Mouse (Mus musculus) c-Kit-positive CD71-negative TER-119-negative erythroid progenitor cells, embryonic 14.5 days (primary cell): Measurements from ENCODE around the gene Aco2.
A peak's percentile ranks its signal among the peaks of the same experiment; 100 is the strongest.

Source experiments
- DNase-seq: peaks from one replicate; pipeline ENCODE4 v3.0.0-alpha.2; 2013; ENCODE audit warnings: low read depth

Aco2 gene

DNA sequence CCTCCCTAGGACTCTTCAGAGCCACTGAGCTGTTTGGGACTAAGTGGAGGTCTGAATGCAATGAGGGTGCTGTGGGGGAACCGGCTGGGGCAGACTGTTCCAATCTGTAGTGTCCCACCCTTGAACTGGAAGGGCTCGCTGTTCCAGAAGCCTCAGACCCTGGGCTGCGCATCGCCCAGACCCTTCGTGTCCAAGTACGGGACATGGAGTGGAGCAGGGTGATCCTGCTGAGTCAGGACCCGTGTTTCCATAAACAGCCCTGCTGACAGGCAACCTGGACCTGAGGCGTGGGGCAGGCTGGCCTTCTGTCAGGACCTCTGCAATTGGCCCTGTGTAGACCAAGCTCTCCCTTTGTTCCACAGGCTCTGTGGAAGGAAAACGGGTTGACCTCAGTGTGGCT is 25.4 kb upstream of the Aco2 start:
- DNase-seq, result no peak

DNA sequence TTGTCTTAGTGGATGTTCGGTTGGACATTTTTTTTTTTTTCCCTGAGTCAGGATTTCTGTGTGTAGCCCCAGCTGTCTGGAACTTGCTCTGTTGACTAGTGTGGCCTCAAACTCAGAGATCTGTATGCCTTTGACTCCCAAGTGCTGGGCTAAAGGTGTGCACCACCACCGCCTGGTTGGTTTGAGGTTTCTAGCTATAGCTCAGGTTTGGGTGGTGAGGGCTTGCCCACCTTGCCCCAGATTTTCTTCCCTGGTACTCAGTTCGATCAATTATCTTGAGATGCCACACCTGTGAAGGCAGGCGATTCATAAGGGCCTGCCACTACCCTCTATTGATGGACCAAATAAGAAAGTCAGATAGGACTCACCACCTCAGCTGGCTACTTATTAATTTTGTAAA is 24.9 kb upstream of the Aco2 start:
- no peak for DNase-seq

DNA sequence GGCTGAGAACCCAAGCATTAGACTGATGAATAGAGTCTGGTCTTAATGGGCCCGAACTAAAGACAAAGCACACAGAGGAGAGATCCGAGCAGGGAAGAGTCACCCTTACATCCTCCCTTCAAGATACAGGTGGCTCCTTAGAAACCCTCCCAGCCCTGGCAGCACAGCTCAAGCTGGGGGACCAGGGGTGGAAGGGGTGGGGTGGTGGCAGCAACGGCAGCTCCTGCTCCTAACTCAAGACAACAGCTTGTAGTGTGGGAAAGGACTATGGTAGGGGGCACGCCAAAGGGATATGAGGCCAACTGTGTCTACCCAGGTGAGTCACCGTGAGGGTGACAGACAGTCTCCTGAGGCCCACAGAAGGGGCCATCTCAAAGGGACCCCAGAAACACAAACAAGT is 24.2 kb upstream of the Aco2 start:
- no peak for DNase-seq

DNA sequence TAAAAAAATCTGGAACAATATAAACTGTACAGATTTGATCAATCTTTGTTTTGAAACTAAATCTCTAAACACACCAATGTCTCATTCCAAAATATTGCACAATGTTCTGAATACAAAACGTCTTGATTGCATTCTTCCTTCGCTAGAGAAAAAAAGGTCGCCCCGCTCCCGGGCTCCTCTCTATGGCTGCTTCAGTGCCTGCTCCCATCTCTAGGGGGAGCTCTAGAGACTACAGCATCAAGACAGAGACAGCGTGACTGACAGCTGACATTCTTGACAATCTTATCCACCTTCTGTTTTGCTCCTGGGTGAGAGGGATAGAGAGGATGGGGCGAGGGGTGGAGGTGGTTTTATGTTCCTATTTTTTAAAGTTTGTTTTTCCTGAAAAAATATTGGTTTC is 23.8 kb upstream of the Aco2 start:
- DNase-seq, result peak; percentile 73

DNA sequence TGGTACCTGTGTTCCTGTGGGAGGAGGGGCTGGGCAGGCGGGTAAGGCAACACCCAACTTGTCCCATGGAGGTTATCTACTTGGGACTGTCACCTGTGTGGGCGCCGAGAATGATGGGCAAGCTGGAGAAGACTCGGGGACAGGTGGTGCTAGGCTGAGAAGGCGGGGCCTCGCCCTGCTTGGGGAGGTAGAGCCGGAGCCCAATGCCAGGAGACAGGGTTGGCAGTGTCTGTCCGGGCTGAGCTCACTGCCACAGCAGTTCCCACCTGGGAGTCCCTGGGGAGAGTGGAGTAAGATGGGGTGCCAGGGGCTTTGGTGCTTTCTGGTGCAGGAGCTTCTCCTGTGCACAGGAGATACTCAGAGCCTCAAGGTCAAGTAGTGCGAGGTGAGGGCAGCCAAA is 23.0 kb upstream of the Aco2 start:
- DNase-seq, result no peak

DNA sequence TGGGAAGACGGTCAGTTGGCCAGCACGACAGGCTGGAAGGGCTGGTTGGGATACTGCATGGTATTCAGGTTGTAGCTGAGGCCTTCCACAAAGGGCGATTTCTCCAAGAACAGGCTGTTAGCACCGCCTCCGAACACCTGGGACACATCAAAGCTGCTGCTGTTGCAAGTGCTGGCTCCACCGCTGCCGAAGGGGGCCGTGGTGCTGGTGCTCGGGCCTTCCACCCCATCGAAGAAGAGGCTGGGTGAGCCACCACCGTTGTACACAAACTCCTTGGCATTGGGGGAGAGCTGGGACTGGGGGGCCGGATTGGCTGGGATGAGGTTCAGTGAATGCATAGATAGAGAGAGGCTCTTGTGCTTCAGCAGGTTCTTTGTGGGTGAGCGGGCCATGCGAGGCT is 21.4 kb upstream of the Aco2 start:
- DNase-seq, result no peak

DNA sequence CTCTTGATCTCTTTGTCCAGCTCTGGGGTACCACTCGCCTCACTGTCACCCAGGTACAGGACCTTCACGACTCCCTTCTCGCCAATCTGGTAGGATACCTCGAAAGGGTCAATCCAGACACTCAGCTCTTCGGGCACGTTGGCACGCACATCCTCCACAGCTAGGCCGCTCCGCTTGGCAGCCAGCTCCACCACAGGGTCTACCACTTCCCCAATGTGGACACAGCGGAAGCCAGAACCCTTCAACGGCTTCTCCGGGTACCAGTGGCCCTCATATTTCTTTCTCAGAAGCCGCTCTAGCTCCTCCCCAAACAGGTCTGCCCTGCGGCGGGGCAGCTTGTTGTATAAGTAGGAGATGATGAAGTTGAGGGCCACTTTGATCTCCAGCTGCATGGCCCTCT is 20.7 kb upstream of the Aco2 start:
- DNase-seq, result no peak

DNA sequence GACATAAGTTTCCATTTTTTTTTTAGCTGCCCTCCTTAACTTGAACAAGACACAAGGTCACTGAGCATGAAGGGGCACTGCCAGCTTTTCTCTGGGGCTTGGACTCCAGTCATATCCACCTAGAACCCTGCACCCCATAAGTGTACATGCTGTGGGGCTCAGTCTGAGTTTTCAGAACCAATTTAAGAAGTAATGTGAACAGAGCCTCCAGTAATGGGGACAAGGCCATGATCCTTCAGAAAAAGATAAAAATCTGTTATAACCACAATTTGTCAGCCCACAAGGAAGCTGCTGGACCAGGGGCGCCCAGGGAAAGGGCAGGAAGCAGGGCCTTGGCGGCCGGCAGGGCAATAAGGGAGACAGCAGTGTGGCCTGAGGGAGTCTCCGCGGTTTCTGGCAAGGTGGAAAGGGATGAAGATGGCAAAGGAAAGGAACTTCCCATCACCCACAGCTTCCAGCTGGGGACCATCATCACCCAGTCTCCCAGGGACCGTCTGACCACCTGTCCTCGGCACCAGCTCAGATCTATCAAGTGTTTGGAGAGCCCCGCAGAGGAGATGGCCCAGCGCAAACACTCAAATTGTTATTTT is 19.6 kb upstream of the Aco2 start:
- DNase-seq, result no peak

DNA sequence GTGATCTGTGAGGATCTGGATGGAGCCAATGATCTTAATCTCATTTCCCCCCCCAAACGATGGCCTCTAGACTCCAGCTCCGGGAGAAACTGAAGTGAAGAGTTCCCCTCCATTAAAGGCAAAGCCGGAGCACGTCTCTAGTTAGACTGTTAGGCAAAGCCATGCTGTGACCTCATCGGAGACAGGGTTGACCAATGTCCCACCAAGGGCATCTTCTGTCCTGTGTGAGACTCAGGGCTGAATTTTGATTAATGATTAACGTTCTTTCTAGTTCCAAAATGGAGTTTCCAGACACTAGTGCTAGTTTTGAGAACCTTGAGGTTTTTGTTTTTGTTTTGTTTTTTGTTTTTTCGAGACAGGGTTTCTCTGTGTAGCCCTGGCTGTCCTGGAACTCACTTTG is 19.0 kb upstream of the Aco2 start:
- DNase-seq, result no peak

DNA sequence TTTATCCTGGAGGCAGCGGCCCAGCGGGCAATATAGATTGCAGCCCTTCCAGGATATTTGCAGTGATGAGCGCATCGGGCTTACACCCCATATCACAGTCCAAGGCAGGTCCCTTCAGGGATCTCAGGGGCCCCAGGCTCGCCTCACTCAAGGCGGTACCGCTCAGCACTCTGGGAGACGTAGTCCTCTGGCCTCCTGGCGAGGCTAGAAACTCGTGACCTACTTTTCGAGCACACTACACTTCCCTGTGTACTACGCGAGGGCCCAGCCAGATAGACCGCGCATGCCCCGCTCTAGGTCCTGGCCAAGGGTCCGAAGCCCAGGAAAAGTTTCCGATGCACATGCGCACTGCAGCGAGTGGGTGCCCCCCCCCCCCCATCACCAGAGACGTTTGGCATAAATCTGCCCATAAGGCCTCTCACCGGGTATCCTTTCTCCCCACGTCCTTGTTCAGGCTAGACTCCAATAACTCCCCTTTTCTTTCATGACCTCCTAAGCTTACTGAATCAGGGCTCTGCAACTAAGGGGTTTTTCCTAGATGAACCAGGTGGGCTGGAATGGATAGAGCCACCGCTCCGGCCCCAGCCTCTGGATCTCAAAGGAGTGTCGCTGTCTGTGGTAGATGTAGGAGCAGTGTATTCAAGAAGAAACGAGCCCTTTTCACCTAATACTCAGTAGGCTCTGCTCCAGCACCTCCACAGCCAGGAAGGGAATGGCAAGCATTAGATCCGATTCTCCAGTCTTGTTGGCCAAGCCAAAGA is 15.9 kb upstream of the Aco2 start:
- DNase-seq, result peak; percentile 87

DNA sequence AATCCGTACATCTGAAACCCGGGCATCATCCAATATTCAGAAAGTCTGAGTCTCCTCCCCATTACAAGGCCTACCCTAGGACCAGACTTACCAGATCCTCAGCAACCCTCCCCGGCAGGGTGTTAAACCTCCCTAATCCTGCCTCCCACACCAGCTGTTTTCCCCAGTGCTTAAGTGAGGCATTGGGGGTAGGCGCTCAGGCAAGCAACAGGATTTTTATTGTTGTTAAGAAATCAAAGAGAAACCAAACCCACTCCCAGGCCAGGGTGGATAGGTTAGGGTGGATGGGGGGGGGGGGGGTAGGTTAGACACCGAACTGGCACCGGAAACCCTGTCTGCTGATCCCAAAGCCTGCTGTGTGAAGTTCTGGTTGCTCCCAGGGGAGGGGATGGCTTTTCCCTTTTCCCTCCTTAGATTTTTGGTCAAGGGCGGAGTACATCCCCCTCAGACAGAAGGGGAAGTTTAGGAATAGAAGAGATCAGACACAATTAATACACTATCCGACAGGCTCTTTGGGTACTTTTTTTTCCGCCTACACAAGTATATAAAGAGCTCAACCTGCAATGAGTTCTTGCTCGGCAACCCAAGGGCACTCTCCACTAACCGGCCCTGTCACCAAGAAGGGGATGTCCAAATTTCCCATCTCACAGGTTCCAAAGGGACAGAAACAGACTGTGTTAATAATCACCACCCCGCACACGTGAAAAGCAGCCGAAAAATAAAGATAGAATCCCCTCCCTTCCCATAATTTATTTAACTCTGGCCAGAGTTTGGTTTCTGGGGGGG is 15.0 kb upstream of the Aco2 start:
- no peak for DNase-seq

DNA sequence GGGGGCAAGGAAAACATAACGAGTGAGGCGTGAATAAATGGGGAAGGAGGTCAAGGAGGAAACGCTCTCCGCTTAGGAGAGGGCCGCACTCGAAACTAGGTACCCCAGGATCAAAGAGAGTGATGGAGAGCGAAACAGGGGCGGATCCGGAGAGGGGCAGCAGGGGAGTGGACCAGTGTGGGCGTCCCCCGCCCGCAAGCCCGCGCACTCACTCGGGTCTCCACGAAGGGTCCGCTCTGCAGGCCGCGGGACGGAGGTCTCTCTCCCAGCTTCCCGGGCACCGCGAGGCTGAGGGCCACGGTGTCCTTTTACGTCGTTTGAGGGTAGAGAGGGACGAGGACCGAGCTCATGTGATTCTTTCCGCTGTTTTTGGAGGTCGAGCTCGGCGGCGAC is 14.4 kb upstream of the Aco2 start:
- no peak for DNase-seq

DNA sequence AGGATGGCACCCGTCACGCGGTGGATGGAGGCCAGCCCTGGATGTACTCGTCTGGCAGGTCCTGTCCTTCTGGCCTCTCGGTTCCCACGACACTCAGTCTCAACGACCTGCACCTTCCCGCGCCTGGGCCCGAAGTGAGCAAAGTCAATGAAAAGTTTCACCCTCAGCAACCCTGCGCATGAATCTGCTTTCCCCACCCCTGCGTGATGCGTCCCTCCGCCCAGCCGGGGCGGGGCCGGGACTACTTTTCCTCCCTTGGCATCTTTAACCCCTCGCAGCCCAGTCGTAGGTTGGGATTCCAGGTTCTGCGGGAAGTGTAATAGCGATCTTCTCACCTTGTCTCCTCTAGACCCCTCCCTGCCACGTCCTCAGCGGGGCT is 14.0 kb upstream of the Aco2 start:
- peak; percentile 78 for DNase-seq

DNA sequence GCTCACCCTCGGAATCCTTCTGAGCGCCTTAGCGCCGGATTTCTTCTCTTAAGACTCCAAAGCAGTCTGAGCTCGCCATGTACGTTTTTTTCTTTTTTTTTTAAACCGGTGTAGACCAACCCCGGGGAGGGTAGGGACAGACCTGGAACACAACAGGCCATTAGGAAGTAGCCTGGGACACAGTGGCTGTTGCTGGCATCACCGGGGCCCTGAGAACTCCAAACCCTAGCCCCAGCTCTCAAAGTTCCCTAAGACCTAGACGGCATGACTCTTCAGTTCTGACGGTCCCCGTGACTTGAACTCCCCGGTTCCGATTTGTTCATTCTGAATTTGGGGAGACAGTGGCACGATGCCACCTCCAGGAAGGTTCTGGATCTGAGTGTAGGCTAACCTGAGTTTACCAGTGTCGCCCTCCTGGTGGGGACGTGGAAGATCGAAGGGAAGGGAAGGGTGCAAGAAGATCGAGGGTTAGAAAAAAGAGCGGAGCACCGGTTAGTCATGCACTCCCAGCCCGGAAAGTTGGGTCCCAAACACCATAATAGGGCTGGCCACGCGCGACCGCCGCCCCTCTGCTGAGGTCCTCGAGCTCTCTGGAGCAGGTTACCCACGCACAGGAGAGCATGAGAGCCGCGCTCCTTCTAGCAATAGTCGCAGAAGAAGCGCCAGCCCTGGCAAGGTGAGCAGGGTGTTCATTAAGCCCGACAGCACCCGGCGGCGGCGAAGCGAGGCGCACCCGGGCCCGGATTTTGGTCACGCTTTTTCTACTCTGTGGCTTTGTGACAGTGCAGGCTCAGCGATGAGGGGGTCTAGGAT is 13.4 kb upstream of the Aco2 start, which contains the start of gene Tob2:
TSS of gene Tob2 (minus strand) at position 280 of the 813 bp plus-strand sequence.
- DNase-seq, result no peak

DNA sequence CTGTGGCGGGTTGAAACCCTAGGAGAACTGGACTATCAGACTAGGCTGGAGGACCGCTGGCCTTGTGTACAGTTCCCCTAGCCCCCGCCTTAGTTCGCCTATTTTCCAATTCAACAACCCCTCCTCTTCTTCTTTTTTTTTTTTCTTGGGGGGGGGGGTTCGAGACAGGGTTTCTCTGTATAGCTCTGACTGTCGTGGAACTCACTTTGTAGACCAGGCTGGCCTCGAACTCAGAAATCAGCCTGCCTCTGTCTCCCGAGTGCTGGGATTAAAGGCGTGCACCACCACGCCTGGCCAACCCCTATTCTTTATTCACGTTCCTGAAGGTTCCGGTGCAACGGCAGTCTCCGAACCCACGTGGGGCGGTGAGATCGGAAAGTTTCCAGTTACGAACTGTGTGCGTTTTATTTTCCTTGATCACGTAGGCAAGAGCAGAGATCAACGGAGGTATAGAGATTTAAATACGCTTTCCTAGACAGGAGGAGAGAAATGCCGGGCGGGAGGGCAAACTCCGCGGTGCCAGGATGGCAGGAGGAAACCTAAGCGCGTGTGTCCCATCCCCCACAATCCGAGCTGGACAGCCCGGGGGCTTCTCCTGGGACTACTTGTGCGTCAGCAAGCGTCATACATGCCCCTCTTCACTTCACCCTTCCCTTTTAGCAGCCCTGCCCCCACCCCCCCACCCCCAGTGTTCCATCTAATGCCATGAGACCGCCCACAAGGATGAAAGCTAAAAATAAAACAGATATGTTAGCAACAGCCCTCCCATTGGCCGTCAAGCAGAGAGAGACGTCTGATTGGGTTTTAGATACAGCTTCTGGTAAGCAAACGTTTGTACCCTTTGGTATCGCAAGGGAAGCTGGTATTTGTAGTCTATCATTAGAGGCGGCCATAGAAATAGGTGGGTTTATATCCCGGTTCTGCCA is 12.5 kb upstream of the Aco2 start:
- peak; percentile 42 for DNase-seq

DNA sequence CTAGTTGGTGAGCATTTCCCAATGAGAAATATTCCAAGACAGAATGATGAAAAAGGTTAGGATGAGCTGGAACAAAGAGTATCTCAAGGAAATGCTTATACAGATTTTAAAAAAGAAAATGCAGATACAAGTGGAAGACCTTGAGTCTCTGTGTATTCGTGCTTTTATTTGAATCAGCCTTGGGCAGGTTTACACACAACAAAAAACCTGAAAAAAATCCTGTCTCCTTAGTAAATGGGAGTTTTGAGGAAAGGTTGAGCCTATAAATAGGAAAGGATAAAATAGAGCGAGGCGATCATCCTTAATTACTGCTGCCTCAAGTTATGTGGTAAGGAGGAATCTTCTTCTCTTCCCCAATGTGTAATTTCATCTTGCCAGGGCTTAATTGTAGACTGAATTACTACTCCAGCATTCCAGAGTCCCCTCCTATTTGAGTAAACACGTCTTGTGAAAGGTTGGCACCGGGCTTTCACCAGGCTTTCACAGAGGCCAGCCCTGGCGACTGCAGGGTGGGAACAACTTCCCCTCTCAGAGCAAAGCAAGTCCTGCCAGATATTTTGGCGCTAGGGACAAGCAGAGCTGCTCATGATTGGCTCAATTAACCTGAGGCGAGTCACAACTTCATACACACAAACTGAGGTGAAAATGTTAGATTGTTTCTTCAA is 11.5 kb upstream of the Aco2 start:
- DNase-seq, result no peak

DNA sequence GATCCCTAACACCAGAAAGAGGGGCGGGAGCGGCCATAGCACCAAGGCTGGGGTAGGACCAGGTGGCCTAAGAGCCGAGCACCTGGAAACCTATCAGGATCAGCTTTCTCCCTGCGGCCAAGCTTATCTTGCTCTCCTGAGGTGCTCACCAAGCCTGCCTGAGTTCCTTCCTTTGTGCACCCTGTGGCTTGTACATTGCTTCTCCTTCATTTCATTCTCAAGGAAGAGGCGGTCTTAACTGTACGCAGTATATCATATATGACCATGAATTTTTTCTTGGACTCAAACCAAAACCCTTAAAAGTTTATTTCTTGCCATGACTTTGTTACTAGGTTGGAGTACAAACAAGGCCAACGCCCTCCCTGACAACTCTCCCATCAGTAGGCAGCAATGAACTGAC is 7.9 kb upstream of the Aco2 start:
- no peak for DNase-seq

DNA sequence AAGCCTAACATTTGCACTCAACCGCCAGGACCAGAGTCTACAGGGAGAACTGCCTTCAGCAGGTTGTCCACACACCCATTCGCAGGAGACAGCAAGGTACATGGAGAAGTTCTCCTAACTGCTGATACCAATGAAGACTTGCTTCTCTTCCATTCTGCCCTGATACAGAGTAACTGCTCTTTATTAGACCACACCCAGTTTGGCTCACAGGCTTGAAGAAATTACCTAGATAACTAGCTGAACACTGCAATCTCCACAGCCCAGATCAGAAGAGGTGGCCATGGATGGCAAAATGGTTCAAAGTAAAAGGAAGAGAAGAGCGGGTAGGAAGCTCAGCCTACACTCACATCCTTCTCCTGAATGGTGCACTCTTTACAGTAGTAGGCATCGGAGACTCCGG is 2.1 kb upstream of the Aco2 start:
- DNase-seq, result no peak

DNA sequence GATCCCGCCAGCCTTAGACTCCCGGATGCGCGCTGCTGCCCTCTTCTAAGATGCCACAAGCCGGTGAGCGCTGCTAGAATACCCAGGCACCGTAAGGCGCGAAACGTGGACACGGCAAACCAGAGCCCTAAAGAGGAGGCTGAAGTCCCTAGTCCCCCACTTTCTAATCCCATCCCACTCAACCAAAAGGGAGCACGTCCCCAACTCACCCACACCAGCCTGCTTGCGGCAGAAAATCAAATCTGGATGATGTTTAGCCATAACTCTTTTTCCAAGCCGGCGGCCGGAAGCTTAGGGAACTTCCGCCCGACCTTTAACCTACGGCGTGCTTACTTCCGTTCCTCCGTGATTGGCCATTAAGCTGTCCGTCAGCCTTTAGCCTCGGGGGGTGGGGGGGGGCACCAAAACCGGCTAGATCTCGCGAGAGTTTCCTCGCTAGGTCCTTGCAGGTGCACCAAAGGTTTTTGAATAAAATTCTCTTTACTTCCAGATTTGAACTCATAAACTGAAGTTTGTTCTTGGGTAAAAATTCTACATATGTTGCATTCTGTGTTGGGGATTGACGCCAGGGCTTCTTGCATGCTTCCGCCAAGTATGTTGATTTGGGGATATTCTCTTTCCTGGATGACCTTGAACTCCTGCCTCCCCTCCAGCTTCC is 376 bp upstream of the Aco2 start, which contains the start of gene Phf5a:
TSS of gene Phf5a (minus strand) at position 308 of the 658 bp plus-strand sequence.
- peak; percentile 94 for DNase-seq
